Mouse (Mus musculus) heart, adult 9 months (tissue): ENCODE data around the gene Gas2l2.
A peak's percentile ranks its signal among the peaks of the same experiment; 100 is the strongest.

ENCODE experiments used
- DNase-seq, 2 experiments: peaks; one replicate each; pipeline ENCODE4 v3.0.0; 2022; ENCODE audit warnings: low spot score in 2 of 2

Gas2l2 gene

DNA sequence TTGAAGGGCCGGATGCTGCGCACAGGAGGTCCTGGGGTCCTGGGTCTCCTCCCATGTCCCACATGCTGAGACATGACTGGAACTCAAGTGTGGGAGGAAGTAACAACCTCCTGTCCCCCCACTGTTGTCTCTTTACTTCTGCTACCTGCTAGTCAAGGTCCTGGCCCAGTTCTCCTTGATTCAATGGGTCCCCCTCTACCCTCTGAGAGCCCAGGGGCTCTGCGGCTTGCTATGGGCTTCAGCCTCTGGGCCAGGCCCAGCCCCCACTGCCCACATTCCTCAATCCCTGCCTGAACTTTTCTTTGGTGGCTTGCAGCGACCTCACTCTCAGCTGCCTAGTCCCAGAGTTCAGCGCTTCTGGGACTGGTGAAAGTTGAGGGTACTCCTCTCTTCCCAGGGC, at the start of gene Gas2l2:
Gene Gas2l2 (minus strand): TSS at position 101 of the 400 bp plus-strand sequence.
- DNase-seq, result no peak

DNA sequence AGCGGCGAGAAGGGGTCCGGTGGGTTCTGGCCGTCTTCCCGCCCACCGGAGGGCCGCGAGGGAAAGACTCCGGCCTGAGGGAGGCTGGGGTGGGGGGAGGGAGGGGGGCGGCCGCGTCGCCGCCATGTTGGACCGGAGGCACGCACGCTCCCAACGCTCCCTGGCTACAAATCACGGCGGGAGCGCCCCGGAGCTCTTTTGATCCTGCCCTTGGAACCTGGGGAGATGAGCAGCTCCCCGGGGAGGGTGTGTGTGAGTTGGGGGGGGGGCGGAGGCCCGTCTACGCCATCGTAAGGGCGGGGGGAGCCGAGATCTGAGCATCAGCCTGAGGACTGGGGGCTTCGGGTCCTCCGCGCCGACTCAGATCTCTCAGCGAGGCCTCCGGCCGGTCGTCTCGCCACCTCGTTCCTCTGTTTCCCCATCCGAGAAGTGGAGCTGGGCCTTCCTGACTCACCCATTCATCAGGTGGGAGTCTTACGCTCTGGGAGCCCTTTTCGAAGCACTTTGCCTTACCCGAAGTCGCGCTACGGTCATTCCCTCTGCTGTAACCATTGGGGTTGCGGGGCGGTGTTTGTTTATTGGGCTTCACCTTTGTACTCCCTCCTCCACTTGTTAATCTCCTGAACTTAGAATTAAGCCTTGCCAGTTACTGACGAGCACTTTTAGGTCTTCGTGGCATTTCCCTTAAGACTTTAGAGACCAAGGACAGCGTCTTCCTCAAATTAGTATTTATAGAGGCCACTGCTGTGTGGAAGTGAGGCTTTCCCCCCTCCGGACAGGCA, 44.2 kb upstream of the Gas2l2 start:
- no peak for DNase-seq

DNA sequence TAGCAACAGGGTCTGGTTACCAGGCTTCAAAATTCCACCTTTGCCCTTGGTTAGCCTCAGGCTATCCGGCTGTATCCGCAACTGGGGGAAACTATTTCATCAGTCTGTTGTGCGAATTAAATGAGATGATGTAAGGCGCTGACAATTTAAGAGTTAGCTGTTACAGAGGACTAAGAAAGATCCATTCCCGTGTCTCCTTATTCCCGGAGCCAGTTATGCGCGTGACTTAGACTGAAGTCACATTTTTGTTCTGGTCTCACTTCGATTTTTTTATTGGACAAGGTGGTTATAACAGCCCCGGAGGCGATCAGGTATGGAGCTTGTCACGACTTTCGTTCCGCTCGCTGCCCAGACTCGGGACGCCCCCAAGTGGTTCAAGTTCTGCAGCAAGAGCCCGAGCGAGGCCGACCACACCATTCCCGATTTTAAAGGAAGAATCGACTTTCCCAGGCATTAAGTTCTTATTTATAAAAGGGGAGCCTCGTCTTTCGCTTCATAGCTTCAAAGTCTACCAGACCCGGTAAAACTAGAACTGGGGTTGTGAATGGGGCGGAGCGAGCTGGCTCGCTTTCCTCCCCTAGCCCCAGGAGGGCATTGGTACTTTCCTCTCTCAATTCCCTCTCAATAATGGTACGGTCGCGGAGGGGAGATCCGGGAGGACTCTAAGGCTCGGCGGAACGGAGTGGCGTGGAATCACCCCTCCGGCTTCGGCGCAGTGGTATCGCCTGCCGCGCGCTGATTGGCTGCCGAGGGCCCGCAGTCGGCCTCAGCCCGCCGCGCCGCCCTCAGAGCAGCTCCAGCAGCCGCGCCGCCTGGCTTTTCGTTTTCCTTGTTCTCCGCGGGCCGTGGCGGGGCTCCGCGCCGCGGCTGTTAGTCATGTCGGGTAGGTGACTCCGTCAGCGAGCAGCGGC, 43.3 kb upstream of the Gas2l2 start, which contains the start of gene Taf15:
Gene Taf15 (plus strand): TSS at position 763 of the 911 bp plus-strand sequence.
- DNase-seq, result peak; percentile 98 to 99

DNA sequence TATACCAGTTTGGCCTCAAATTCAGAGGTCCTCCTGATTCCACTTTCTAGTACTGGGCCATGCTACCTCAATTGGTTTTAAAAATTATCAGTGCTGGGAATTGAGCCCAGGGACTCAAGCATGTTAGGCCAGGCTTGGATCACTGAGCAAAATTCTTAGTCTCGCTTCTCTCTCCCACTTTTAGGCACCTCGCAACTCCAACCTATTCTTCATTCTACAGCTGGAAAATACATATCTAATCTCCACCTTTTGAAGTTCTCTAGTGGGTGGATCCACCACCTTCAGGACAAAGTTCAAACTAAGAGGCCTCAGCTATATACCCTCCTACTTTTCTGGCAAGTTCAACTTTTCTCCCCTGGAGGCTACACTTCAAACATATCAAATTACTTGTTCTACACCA, 42.5 kb upstream of the Gas2l2 start:
- DNase-seq, result no peak

DNA sequence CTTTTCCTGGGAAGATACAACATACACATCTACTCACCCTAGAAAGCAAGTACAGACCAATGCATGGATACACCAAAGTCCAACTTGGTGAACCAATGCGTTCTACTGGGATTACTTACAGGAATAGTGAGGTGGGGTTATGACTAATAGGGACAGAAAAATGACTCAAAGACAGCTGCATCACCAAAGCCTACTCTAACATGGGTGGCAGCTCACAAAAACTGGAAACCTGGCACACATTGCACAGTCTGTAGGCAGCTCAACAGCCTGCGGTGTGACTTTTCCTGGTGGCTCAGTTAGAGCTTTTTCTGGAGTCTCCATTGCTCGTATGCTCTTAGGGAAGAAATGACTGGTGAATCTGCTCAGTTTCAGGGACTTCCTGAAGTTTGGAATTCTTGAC, 39.5 kb upstream of the Gas2l2 start:
- no peak for DNase-seq

DNA sequence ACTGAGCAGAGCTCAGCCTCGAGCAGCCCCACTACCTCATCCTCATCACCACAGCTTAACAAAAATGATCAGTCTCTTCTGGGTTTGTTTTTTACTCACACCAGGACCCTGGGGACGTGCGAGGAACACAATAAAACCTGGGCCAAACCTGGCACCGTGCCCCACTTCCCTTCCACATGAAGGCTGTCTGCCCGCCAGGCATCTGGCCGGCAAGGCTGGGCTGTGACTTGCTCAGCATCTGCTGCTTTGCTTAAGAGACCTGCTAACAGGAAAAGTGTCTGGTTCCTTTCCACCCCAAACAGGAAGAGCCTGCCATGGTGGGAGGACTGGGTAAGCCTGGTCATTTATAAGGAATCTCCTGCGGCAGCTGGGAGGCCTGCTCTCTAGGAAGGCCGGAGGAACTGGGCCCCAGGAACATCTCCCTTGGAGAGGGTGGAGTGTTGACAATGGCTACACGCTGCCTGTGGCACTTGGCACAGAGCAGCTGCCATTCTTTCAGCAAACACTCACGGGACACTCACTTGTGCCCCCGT, 37.9 kb upstream of the Gas2l2 start:
- peak; percentile 82 to 91 for DNase-seq

DNA sequence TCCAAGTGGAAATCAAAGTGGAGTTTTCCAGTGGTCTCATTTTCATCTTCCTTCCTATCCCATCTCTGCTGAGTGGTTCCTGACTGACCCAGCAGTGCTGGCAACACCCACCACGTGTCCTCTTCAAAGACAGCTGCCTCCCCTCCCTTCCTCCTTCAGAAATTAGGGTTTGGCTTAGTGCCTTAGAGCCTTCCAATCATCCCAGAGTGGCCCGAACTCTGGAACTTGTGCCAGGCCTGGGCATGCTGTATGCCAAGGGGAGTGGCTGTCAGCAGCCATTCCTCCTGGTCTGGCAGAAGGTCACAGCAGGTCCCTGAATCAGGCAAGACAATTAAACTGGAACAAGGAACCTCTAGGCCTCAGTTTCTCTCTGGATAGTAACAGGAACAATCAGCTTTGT, 36.7 kb upstream of the Gas2l2 start:
- peak; percentile 65 to 66 for DNase-seq

DNA sequence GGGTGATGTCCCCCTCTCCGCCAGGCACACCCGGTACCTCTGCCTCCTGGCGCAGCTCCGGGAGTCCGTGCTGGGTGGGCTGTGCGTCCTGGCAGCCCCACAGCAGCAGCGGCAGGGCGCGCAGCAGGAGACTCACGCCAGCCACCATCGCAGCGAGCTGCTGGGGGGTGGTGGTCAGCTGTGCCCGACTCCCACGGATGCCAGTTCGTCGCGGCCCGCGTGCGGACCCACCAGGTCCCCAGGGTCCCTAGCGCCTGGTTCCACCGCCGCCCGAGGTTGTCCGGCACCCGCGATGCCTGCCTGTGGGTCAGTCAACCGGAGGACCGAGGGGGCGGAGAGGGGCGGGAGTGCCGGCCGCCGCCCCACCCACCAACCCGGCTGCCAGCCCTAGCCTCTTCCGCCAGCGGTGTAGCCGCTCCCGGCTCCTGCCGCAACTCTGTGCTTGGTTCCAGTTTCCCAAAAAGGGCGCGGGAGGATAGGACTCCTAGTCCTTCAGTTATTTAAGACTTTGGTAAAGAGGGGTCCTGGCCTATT, 33.5 kb upstream of the Gas2l2 start, which contains the start of gene Mmp28:
Gene Mmp28 (minus strand): TSS at position 361 of the 534 bp plus-strand sequence.
- peak; percentile 66 to 68 for DNase-seq

DNA sequence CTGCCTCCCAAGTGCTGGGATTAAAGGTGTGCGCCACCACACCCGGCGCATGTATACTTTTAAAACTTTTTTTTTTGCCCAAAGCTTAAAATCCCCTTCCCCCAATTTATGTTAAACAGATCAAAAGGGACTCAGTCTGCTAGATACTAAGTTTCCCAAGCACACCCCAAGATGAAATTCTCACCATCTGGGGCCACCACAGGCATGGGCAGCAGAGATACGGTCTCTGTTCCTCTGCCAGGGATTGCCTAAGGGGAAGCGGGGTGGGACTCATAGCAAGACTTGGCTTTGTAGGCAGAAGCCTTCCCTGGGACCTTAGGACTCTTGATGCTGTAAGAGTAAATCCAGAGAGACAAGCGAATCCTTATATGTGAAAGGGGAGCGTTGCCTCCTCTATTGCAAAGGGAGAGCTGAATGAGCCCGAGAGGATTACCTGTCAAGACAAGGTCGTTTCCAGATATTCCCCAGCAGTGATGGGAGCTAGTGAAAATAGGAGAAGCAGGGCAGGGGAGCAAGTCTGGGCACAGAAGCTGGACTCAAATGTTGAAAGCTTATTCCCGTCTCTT, 32.3 kb upstream of the Gas2l2 start:
- no peak for DNase-seq

DNA sequence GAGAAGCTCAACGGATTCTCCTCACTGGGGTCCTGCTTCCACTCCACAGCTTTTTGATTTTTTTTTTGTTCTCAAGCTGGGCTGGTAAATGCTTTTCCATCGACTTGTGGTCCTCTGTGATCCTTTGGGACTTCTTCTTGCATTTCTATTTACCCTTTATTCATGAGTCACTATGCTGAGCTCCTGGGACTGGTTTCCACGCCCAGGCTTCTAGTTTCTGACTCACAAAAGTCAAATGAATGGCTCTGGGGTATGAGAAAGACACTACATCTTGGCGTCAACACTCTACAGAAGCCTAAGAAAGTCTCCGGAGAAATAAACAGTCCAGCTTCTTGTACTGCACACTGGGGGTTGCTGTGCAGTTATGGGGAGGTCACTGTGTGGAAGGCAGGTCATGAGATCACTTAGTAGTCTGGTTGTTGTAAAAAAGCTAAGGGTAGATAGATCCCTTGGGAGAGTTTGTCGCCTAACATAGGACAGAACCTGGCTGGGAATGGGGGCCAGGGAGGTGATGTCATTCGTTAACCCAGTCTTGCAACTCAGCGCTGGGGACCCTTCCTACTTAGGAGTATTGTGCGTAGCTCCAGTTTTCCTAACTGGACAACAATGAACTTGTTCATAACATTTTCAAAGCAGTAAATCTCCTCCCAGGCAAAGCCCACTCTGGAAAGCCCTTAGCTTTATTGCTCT, 28.8 kb upstream of the Gas2l2 start:
- peak; percentile 56 to 63 for DNase-seq

DNA sequence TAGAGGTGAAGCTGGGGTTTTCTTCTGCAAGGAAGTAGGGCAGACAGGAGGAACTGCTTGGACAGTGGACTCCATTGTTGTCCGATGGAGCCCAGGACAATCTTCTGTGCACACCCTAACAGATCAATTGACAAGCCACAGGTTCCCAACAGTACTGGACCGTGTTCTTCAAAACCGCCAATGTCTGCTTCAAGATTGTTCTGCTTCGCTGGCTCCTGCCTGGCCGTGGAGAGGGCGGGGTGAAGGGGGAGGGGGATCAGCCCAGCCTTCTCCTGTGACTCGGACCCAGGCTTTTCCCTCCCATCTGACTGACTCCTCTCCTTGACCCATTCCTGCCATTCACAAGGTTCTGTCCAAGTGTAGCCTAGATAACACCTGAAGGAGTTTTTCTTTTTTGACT, 28.0 kb upstream of the Gas2l2 start:
- DNase-seq, result no peak

DNA sequence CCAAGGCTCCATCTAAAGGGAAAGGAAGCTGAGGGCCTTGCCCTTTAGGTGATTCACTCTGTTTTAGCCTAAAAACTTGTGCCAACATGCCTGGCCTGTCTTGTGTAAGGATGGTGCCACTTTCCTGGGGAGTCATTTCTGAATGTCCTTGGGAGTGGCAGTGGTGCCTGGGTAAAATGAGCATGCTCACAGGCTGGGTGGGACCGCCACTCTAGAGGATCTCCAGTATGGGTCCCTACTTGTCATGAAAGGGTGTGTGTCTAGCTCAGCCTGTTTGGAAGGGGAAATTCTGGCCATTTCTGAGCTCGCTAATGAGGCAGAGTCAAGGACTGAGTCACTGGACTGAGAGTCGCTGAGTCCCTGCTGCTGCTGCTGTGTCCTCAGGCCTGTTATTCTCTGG, 26.4 kb upstream of the Gas2l2 start:
- no peak for DNase-seq

DNA sequence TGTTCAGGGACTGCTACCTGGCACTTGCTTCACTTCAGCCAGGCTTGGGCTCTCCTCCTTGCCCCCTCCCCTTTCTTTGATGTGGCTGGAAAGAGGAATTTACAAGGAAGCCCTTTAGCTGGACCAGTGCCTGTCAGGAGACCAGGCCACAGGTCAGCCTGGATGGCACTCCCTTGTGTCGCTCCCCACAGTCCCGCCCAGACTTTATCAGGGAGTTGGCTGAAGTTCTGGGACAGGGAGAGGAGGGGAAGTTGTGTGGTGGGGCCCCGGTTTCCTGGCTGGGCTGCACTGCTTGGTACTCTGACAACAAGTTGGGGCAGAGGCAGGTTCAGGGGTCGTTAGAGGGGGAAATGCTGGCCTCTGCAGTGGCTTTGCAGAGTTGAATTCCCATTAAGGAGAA, 25.3 kb upstream of the Gas2l2 start:
- peak; percentile 38 to 52 for DNase-seq

DNA sequence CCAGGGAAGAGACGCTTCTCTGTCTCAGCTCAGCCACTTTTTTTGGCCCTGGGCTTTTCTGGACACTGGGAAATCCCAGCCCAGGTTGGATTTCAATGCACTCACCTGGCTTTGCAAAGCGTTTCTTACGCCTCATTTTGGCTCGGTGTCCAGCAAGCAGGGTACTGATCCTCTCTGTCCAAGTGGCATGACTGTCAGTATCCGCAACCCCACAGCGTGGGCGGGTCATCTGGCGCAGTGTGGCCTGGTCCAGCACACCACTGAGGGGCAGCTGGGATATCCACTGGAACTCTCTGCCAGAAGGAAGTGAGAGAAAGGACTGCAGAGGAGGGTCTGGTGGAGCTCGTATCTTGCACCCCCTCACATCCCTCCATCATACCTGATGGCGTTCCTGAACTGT, 22.0 kb upstream of the Gas2l2 start:
- DNase-seq, result no peak

DNA sequence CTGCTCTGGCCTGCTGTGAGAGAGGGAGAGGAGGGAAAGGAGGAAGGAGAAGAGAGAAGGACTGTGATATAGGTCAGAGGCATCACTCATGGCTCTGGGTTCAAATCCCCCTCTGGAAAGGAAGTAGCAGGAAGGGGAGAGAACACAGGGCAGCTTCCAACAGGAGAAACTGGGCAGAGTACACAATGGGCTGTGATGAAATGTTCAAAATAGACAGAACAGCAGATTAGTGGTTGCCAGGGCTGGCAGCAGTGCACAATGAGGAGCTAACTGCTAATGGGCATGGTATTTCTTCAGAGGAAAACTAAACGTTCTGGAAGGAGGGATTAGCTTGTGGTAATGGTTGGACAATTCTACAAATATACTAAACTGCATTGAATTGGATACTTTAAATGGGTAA, 21.3 kb upstream of the Gas2l2 start:
- DNase-seq, result no peak

DNA sequence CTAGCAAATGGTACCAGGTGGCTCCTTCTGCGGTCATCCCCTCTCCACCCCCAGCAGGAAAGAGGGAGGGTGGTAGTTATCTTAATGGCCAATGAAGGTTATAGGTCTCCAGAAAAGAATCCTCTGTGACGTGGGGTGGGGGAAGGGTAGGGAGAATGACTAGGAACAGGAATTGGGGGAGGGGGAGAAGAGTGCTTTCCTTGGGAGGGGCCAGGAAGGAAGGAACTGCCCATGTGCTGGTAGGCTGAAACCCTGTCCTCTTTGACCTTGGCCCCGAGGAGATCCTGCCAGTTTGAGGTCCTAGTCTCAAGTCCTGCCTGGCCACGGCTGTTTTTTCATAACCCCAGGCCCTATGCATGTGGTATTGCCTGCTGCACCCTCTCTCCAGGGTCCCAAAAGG, 20.0 kb upstream of the Gas2l2 start:
- no peak for DNase-seq

DNA sequence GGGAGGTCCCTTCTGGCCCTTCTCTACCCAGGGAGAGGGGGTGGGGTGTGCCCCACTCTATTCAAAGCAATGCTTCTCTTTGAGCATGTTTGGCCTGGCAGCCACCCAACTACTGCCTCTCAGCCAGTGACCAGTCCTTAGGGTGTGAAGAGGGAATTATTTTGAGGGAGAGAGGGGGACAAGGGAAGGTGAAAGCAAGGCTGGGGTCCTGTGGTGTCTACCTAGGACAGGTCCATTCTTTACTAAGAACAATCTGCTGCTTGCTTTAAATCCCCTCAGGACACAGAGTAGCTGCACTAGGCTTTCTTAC, 19.6 kb upstream of the Gas2l2 start:
- DNase-seq, result peak in 1 of 2 experiments; percentile 35

DNA sequence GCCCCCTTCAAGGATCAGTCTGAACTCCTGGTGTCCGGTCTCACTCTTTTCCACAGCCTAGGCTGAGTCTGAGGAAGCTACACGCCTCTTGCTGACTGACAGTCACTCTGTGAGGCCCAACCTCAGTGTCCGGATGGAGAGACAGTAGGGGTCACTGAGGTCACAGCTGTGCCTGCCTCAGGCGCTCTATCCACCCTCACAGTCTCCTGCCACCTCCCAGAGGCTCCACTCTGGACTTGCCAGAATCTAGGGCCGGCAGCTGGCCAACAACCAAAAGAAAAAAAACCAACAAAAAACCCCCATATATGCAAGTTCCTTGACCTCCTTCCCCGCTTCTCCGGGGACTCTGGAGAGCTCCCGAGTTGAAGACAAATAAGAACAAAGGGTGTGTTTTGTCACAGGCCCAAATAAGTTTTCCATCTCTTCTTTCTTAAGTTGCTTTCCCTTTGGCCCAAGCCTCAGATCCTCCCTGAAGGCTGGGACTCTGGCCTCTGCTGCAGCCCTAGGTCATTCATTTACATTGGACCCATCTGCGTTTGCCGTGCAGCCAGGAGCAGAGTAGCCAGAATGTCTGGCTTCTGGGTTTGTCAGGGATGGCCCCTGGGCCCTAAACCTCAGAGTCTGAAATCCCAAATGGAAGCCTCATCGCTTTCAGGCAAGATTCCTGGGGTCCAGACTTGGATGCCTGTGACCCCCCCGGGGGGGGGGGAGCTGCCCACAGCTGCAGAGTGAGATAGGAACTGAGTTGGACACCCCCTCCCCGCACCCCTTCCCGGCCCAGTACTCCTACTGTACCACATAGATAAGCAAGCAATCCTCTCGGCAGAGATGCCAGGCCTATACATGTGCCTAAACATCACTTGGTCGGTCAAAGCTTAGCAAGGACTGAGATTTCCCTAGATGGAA, 19.0 kb upstream of the Gas2l2 start:
- peak; percentile 58 to 60 for DNase-seq

DNA sequence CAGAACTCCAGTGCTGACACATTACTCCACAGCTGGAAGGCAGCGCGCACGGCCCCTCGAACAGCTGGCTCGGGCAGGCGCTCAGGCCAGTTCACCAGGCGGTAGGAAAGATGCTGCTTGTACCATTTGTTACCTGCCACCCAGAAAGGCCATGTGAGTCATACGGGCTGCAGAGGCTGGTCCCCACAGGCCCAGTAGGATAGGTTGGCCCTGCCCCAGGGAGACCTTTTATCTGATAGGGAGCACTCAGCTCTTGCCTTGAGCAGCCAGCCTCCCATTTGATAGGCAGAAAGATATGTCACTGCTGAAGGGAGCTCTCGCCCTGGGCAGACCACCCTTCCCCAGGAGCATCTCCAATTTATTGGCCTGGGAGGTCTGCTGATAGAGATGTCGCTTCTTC, 18.4 kb upstream of the Gas2l2 start:
- no peak for DNase-seq

DNA sequence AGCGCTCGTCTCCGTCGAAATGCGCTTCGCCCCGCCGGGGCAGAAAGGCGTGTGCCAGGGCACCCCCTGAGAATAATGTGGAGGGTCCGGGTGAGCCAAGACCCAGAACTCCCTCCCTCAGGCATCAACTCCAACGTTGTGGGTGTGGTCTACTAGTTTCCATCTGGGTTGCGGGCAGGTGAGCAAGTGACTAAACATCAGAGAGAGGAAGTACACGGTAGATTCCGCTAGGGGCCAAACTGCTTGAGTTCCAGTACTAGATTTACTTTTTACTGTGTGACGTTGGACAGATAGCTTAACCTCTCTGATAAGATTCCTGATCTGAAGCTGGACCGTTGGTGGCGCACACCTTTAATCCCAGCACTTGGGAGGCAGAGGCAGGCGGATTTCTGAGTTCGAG, 15.7 kb upstream of the Gas2l2 start:
- DNase-seq, result no peak
